Mouse (Mus musculus) v-Abl transformed pro-B cells (cell line): ENCODE data around the gene Rabggta.

ENCODE experiments used
- in situ Hi-C, 2 experiments: fragments of 400-800 bp; cut with MboI; formaldehyde crosslinking; loops; one replicate each; pipeline ENCODE4 v1.15.1; 2025; ENCODE audit not compliant: unreplicated experiment in 2 of 2

Rabggta gene

DNA sequence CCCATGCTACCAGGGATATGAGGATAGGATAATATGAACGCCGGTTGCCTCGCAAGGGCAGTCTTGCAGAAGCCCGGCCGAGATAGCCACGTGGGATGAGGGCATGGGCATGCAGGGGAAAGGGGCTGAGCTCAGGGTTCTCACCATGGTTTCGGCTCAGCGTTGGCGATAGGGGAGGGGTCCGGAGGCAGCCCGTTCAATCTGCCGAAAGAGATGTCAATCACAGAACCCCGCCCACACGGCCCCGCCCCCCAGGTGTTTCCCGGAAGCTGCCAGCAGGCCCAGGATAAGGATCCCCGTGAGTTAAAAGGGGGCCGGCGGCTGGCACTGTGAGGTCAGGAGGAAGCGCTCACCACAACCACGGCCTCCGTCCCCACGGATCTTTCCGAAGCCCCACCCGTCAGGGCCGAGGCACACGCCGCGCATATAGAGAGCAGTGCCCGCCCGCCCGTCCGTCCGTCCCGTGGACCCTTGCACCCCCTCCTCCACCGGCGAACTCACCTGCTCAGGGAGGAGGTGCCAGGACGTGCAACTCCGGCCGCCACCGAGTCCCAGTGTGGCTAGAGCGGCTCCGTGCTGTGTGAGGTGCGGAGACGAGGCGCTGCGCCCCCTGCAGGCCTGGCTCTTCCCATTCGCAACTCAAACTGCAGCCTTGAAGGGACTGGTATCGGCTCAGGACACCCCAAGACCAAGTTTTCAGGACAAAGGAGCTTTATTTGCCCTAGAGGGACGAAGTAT lies at the start of gene Rabggta:
Gene Rabggta (minus strand): TSS at position 564 of the 738 bp plus-strand sequence.
- in situ Hi-C loops: no loop called here

DNA sequence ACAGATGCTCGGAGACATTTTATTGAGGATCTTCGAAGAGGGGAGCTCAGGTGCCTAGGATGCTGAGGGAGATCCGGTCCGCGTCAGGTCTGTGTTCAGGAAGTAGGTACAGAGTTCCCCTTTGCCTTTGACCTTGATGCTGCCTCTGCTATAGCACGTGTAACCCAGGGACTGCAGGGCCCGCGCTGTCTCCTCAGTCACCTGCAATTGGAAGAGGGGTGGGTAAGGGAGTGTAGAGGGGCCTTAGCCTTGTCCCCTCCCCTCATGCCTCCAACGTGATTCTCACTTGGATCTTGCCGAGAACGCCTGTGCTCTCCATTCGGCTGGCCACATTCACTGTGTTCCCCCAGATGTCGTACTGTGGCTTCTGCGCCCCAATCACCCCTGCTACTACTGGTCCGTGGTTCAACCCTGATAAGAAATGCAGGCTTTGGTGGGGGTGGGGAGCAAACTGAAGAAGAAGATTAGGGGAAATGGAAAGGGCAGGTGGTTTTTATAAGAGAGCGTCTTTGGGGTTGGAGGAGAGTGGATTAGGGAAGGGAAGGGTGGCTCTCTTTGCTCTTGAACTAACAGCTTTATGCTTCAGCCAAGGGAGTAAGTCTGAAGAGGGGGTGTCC lies 47.1 kb upstream of the Rabggta start:
- in situ Hi-C loops: loop anchor here in 1 of 2 experiments (25.0 kb wide), 1 partner anchor 657 kb away; the partner anchor contains the start of genes Ap1g2 and Jph4

DNA sequence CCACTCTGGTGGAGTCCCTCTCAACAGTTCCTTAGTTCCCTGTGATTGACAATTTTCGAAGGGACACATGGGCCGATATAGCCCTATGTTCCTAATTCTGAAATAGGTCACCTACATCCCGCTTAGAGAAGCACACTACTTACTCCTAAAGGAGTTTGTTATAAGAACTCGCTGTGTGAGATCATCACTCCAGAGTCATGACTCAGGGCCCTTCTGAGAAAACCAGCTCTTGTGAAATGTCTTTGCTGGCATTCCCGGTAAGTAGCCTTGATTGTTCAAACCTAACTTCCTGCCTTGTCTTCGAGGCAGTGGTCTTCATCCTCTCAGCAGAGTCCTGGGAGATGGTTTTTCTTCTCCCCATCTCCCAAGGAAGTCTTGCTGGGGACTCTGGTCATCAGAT lies 46.5 kb upstream of the Rabggta start:
- in situ Hi-C loops: loop anchor here in 1 of 2 experiments (25.0 kb wide), 1 partner anchor 656 kb away; the partner anchor contains the start of genes Ap1g2 and Jph4

DNA sequence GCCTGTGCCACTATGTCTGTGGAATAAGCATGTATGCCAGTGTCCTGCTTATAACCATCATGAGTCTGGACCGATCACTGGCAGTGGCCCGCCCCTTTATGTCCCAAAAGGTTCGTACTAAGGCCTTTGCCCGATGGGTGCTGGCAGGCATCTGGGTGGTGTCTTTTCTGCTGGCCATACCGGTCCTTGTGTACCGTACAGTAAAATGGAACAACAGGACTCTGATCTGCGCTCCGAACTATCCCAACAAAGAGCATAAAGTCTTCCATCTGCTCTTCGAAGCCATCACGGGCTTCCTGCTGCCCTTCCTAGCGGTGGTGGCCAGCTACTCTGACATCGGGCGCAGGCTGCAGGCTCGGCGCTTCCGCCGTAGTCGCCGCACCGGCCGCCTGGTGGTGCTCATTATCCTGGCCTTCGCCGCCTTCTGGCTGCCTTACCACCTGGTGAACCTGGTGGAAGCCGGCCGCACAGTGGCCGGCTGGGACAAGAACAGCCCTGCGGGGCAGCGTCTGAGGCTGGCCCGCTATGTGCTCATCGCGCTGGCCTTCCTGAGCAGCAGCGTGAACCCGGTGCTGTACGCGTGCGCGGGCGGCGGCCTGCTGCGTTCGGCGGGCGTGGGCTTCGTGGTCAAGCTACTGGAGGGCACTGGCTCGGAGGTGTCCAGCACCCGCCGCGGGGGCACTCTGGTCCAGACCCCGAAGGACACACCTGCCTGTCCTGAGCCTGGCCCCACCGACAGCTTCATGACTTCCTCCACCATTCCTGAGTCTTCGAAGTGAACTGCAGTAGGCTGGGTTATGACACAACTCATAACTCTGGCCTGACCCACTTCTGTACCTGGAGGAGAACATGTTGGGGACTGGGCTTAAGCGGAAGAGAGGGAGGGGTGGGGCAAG lies 45.7 kb upstream of the Rabggta start:
- in situ Hi-C loops: loop anchor here in 1 of 2 experiments (25.0 kb wide), 1 partner anchor 655 kb away; the partner anchor contains the start of genes Ap1g2 and Jph4

DNA sequence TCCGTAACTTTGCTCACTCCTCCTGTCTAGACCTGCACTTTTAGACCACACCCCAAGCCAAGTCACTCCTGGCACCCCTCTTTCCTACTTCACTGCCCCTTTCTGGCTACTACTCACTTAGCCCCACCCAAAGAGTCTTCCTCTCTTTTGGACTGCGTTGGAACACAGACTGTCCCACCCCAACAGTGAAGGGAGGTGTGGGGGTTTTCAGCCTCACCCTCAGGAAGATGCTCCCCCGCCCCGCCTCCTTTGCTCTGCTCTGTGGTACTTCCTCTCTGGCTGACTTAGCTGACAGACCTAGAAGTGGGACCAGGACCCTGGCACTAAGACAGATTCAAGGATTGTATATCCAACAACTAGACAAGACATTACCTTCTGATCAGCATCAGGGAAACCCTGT lies 43.6 kb upstream of the Rabggta start, which contains the start of gene Ltb4r1:
Gene Ltb4r1 (plus strand): TSS at position 267 of the 400 bp plus-strand sequence.
- in situ Hi-C loops: loop anchor here in 1 of 2 experiments (25.0 kb wide), 1 partner anchor 653 kb away; the partner anchor contains the start of genes Ap1g2 and Jph4

DNA sequence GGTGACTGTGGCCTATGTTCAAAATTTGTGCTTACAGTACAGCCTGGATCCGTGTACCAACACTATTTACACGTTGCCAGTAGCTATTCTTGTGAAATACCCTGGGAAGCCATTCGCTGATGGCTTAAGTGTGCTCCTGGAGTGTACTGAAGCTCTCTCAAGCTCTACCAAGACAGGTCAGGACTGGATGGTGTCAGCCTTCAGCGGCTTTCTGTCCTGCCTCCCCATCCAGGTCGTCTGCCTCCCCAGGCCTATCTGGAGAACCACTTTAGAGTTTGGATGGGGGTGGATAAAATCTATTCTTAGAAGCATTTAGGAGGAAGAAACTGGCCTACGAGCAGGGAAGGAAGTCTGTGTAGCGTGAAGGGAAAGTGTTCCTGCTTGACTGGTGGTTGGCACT lies 41.1 kb upstream of the Rabggta start:
- in situ Hi-C loops: loop anchor here in 1 of 2 experiments (25.0 kb wide), 1 partner anchor 651 kb away; the partner anchor contains the start of genes Ap1g2 and Jph4

DNA sequence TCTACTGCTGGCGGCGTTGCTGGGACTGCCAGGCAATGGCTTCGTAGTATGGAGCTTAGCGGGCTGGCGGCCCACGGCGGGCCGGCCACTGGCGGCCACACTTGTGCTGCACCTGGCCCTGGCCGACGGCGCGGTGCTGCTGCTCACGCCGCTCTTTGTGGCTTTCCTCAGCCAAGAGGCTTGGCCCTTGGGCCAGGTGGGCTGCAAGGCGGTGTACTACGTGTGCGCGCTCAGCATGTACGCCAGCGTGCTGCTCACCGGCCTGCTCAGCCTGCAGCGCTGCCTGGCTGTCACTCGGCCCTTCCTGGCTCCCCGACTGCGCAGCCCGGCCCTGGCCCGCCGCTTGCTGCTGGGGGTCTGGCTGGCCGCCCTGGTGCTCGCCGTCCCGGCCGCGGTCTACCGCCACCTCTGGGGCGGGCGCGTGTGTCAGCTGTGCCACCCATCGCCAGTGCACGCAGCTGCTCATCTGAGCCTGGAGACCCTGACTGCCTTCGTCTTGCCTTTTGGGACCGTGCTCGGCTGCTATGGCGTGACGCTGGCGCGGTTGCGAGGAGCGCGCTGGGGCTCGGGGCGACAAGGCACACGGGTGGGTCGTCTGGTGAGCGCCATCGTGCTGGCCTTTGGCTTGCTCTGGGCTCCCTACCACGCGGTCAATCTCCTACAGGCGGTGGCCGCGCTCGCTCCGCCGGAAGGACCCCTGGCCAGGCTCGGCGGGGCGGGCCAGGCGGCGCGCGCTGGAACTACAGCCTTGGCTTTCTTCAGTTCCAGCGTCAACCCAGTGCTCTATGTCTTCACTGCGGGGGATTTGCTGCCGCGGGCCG lies 40.1 kb upstream of the Rabggta start:
- in situ Hi-C loops: loop anchor here in 1 of 2 experiments (25.0 kb wide), 1 partner anchor 650 kb away; the partner anchor contains the start of genes Ap1g2 and Jph4

DNA sequence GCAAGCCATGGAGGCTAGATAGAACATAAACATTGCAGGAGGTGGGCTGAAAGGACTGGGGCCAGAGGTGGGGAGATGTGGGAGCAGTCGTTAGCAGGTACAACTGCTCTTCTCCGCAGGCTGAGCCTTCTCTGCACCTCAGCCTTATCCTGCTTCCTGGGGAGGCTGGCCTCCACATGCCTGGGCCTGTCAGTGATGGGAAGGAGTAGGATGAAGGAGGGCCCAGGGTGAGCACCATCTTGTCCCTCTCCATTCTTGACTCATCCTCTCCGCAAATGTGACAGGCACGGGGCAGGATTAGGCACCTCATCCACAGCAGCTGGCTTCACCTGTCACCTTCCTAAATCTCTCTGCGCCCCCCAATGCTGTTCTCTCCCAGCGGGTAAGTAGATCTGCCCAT lies 39.1 kb upstream of the Rabggta start, which contains the start of gene Ltb4r2:
Gene Ltb4r2 (plus strand): TSS at position 266 of the 400 bp plus-strand sequence.
- in situ Hi-C loops: loop anchor here in 1 of 2 experiments (25.0 kb wide), 1 partner anchor 649 kb away; the partner anchor contains the start of genes Ap1g2 and Jph4

DNA sequence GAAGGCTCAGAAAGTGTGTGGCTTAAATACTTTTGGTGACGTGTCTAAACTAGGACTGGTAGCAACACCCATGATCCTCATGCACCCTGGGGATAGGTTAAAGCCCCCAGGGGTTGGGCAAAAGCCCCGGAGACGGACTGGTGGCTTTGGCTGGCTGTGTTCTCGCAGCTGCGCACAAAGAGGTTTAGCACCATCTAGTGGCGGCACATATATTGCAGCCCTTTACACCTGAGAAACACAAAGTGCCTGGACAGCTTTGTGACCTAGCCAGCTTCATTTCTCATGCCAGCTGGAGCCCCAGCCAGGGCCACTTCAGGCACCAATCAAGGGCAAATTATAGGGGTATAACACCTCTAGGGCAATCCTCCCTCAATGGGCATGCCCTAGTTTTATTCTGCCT lies 38.1 kb upstream of the Rabggta start:
- in situ Hi-C loops: loop anchor here in 1 of 2 experiments (25.0 kb wide), 1 partner anchor 648 kb away; the partner anchor contains the start of genes Ap1g2 and Jph4

DNA sequence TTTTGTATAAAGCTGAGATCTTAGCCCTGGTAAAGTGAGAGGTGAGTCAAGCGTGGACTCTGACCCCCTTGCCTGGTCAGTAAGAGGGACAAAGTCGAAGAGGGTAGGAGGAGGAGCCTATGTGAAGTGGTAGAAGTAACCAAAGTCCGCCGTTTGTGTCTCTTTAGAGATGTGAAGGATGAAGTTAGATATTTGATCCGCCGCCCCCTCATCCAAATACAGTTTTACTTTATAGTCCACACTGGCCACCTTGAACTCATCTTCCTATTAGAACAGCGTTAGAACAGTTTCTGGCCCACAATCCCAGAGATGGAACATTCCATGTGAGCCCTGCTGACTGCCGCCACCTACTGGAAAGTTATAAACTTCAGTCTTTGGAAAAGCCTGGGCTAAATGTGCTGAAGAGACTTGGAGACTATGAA lies 36.3 kb upstream of the Rabggta start, which contains the start of gene Cideb:
Gene Cideb (minus strand): TSS at position 96 of the 422 bp plus-strand sequence.
- in situ Hi-C loops: loop anchor here (10.0 to 25.0 kb wide), 3 partner anchors 264 to 654 kb away; partner anchors contain the start of genes Ap1g2 (in 2 of the 2), Carmil3 (in 1 of the 2) and Jph4 (in 1 of the 2)

DNA sequence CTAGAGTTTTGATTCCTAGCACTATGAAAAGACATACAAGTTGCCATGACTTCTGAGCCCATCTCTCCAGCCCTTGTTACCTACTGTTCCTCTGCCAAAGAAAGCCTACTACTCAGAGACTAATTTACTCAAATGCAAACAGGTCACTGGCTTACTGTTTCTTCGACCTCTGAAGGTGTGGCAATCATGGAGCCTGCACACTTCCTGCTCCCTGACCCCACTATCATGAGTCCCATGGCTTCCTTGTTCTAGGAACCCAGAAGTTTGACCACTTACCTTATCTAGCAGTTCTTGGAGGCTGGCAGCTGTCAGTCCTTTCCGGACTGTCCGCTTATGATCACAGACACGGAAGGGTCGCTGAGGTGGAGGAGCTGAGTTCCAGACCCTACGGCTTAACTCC lies 35.5 kb upstream of the Rabggta start:
- in situ Hi-C loops: loop anchor here (10.0 to 25.0 kb wide), 3 partner anchors 263 to 653 kb away; partner anchors contain the start of genes Ap1g2 (in 2 of the 2), Carmil3 (in 1 of the 2) and Jph4 (in 1 of the 2)

DNA sequence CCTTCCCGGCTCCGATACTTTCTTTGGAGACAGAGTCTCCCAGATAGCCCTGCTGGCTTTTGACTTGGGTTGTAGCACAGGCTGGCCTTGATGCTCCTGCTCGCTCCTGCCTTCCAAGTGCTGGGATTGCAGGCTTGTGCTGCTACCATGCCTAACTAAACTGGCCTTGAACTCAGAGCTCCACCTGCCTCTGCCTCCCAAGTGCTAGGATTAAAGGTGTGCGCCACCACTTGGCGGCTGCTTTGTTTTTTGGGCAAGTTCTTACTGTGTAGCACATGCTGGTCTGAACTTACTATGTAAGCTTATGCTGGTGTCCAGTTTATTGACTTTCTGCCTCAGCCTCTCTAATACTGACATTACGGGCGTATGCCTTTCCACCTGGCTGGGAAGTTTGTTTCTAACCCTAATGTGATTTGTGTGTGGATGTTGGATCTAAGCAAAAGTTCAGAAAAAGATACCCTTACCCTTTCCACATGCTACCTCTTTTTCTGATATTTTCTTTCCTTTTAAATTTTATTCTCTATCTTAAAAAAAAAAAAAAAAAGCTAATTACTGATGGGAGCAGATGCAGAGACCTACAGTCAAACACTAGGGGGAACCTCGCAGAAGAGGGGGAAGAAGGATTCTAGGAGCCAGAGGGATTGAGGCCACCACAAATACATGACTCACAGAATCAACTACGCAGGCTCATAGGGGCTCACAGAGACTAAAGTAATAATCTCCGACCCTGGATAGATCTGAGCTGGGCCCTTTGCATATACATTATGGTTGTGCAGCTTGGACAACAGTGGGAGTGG lies 25.2 kb upstream of the Rabggta start:
- in situ Hi-C loops: no loop called here

DNA sequence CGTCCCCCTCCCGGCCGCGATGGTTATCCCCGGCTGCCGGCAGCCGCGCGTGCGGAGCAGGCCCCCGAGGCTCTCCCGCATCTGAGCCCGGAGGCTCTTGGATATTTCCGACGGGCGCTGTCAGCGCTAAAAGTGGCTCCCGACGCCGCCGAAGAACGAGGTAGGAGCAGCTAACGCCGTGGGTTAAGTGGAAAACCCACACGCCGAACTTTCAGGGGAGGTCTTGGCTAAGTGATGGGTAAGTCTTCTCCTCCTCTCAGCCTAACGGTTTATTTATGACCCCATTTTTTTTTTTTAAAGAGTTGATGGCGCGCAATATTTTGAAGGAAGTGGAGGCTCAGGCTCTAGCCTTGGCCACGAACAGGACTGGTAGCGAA lies 23.8 kb upstream of the Rabggta start:
- in situ Hi-C loops: no loop called here

DNA sequence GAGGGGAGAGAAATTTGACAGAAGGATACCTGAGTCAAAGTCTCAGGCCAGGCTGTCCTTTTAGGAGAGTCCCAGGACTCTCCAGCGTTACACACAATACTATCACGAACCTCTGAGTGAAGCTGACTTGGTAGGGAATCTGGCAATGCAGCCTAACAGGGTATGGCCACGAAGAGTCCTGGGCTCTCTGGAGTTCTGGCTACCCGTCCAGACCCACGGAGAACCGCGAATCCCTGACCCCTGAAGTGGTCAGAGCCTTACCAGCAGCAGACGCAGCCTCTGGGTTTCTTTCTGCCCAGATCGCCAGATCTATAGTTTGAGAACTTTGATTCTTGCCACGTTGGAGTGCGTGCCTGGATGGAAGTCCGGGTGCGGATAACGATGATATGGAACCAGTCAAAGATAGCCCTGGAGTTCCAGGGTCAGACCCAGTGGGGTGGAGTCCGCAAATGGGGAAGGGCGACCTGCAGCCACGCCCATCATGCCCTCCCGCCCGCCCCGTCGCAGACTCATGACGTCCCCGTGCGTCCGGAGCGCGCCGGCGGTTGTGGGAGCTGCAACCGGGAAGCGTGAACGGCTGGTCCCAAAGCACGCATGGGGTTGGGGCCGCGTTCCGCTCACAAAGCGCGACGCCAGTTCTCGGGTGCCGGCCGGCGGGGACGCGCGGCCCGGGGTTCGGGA lies 23.3 kb upstream of the Rabggta start, which contains the start of the genes Dhrs1 and Nop9:
Gene Dhrs1 (minus strand): TSS at position 511 of the 681 bp plus-strand sequence.
Gene Nop9 (plus strand): TSS at position 514 of the 681 bp plus-strand sequence.
- in situ Hi-C loops: no loop called here

DNA sequence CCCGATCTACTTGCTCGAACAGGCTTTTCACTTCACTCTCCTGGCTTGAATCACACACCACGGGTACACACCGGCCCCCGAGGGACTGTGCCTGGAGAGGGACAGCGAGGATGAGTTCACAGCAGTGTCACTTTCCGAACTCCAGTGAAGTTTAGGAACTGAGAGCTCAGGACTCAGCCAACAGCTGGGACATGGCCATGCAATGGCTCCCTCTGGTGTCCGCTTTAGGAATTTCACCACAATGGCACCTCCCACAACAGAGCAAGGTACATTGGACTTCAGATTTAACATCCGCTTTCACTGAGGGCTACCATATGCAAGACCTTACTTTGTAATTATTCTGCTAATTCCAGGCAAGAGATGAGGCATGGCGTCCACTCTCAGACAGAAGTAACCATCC lies 21.6 kb upstream of the Rabggta start:
- in situ Hi-C loops: loop anchor here (5.0 kb wide), 1 partner anchor 61 kb away; the partner anchor contains the start of gene Tinf2 (in 2 of the 2)

DNA sequence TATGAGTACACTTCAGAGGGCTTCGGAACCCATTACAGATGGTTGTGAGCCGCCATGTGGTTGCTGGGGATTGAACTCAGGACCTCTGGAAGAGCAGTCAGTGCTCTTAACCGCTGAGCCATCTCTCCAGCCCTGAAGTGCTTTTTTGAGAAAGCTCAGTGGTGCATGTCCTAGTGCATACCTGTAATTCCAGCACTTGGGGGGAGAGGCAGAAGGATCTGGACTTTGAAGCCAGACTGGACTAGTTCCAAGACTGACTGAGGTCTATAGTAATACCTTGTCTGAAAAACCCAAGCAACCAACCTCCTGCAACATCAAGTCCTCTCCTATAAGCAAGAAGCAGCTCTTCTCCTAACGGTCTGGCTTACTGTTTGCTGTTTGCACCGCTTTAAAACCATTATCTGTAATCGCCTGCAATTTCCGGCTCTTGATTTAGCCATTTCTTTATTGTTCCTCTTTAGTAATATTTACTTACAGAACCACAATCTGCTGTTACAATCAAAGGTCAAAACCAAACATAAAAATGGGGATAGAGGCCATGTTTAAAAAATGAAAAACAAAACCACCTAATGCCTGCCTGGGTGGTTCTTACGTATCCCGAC lies 15.1 kb upstream of the Rabggta start:
- in situ Hi-C loops: no loop called here

DNA sequence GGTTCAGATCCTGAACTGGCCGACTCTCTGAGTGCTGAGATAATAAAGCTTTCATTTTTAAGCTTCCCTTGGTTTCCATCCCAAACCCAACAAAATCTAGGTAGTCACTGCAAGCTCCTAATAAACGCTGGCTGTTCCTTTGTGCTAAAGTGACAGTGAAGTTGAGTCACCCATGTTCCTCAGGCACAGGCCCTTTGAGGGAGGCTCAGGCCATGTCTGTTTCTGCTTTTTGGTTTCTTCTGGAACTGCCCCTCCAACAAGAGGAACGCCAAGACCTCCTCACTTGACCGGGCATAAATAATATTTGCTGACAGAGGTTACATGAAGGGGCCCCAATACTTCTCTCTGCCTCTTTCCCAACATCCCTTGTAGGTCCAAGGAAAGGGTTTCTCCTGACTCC lies 13.7 kb upstream of the Rabggta start:
- in situ Hi-C loops: no loop called here
